Mouse (Mus musculus) spleen, embryonic (tissue): ENCODE measurements around the gene Nckap5.

Source experiments
- CTCF ChIA-PET: fragments of 350-600 bp; sonication (Branson Sonifier 250); formaldehyde crosslinking; loops from one replicate; lab custom pipeline; 2022; lab: Charles Lee

The Nckap5 gene

DNA sequence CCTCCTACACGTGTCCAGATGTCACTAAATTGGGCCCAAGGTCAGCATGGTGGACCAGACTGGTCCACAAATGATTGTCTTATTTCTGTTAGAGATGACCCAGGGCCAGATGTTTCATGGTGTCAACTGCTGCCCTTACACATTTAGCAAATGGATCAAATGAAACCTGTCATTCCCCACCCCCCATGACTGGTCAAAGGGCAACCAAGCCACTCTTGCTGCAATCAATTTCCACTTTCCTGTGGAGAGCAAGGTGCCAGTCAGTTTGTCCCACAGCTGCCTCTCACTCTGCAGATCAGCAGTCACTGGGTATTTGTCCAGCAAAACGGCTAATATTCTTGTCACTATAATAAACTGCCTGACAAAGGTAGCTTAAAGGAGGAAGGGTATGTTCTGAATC lies 463.9 kb downstream of the Nckap5 start:
- CTCF ChIA-PET = no interaction called here

DNA sequence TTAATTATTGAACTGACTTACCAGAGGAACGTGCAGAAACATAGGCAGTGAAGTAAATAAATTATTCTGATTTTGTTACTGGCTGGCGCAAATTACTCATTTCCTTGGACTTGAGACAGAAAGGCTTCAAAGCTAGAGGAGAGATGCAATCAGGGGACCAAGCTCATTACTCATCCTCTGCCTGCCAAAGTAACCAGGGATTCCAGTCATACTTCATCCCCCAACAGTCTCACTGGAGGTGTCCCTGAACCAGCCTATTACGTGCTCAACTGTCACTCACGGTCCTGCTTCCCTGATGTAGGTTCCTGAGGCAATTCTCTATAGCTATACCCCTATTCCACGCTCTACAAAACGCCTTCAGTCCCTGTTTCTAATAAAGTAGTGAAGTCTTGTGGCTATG lies 466.0 kb downstream of the Nckap5 start:
- CTCF ChIA-PET = no interaction called here

DNA sequence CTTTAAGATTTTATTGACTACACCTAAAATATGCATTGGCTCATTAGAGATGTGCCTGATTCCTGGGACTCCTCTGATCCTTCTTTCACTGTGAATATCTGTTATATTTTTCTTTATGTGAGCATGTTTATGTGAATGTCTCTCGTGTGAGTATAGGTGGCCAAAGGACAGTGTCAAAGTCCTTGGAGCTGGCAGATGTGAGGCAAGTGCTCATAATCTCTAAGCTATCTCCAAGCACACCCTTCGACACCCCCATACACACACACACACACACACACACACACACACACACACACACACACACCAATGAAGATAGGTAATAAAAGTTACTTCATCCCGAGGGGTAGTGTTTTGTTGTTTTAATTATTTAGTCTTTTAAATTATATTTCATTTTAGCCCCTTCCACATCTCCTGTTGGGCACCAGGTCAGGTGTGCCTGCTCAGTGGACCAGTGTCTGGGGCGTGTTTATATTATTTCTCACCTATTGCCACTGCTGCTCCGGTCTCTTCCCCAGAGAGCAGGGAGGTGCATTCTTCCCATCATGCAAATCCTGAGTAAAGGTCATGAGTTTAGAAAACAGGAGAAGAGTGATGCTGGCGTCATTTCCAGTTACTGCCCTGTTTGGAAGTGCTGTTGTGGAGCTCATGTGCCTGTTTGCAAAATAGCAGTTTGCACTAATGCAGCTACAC lies 469.9 kb downstream of the Nckap5 start:
- CTCF ChIA-PET = no interaction called here

GRCm38 (mm10) chr1:126360111-126360510 lies 470.5 kb downstream of the Nckap5 start:
- CTCF ChIA-PET = no interaction called here

- CTCF ChIA-PET = no interaction called here
Measured at GRCm38 (mm10) chr1:126341806-126342205, 488.8 kb downstream of the Nckap5 start.

GRCm38 (mm10) chr1:126339250-126339649 lies 491.3 kb downstream of the Nckap5 start:
- CTCF ChIA-PET = no interaction called here

GRCm38 (mm10) chr1:126334202-126334601 lies 496.4 kb downstream of the Nckap5 start:
- CTCF ChIA-PET = no interaction called here

GRCm38 (mm10) chr1:126332026-126332425 lies 498.6 kb downstream of the Nckap5 start:
- CTCF ChIA-PET = no interaction called here

GRCm38 (mm10) chr1:126320696-126321095 lies 509.9 kb downstream of the Nckap5 start:
- CTCF ChIA-PET = no interaction called here

- CTCF ChIA-PET = no interaction called here
Measured at GRCm38 (mm10) chr1:126317874-126318607, 512.6 kb downstream of the Nckap5 start.

DNA sequence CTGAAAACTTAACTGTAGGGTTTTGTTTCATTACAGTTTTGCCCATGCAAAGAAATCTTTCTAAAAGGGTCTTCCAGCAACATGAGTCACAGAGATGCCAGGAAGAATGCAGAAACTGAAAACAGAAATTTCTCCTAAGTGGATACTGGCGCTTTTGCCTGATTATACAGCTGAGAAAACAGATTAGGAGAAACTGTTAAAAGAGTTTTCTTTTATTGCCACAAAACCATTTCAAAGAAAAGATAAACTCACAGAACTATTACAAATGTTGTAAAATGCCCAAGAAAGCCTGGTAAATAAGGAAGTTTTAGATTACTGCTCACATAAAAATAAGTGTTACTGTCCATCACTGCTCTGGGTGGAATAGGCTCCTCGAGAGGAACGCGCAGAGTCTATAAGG lies 513.3 kb downstream of the Nckap5 start:
- CTCF ChIA-PET = no interaction called here

DNA sequence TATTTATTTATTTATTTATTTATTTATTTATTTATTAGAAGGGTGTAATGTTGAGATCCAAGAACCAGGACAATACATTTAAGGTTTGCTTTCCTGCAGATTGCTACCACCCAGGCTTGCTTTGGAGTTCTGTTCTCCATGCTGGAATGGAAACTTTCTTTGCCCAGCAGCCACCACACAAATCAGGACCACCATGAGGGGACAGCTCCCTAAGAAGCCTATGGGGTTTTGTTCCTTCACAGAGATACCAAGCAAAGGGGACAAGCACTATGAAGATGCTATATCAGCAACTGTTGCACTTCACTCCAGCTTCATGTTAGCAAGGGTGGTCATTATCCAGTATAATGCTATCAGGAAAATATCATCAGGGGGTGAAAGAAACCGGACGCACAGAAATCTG lies 513.7 kb downstream of the Nckap5 start:
- CTCF ChIA-PET = no interaction called here

DNA sequence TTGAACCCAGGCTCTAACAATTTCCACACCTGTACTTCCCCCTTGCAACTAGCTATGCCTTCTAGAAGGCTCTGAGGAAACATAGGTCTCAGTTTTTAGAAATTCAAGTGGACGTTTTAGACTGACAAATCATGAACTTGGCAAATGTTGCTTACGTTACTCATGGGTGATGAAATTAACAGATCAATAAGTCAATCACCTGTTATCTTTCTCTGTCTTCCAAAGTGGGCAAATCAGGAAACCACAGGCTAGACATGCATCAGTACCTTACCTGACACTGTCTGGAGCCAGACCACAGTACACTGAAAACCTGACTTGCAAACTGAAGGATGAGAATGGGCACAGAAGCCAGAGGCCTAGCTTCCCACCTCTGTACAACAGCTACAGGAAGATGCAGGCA lies 529.5 kb downstream of the Nckap5 start:
- CTCF ChIA-PET = no interaction called here

GRCm38 (mm10) chr1:126264931-126265330 lies 565.7 kb downstream of the Nckap5 start:
- CTCF ChIA-PET = no interaction called here

GRCm38 (mm10) chr1:126254364-126254763 lies 576.2 kb downstream of the Nckap5 start:
- CTCF ChIA-PET = no interaction called here

- CTCF ChIA-PET = no interaction called here
Measured at GRCm38 (mm10) chr1:126253934-126254333, 576.7 kb downstream of the Nckap5 start.

DNA sequence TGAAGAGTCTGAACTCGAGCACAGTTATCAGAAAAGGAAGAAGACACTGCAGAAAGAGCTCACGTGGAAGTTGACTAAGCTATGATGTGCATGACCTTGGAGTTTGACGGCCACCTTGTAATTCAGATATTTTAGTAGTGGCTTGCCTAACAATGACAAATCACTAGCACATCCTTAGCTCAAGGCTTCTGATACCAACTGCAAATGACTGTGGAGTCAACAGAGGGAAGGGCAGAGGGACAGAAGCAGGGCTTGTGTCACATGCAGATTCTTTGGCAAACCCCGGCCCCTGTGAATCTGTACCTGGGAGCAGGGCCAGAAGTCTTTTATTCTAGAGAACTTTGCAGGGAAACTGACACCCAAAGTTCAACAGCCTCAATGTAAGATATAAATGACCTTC lies 597.4 kb downstream of the Nckap5 start:
- CTCF ChIA-PET = no interaction called here

GRCm38 (mm10) chr1:126231199-126231598 lies 599.4 kb downstream of the Nckap5 start:
- CTCF ChIA-PET = no interaction called here

DNA sequence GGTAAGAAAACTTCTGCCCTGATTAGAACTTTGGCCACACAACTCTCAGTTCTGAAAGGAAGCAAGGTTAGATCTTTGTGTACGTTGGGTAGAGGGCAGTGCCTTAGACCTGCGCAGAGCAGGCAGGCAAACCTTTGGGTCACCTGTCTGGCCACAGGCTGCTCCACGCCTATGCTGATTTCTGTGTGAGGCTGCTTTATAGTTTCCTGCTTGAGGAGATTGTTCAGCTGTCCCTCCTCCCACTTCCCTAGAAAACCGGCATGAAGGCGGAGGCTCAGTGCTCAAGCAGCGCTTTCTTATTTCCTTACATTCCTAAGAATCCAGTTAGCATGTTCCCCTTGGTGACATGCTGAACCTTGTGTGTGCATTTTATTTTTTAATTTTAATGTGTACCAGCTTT lies 620.4 kb downstream of the Nckap5 start:
- CTCF ChIA-PET = no interaction called here

GRCm38 (mm10) chr1:126209743-126210142 lies 620.9 kb downstream of the Nckap5 start:
- CTCF ChIA-PET = no interaction called here

DNA sequence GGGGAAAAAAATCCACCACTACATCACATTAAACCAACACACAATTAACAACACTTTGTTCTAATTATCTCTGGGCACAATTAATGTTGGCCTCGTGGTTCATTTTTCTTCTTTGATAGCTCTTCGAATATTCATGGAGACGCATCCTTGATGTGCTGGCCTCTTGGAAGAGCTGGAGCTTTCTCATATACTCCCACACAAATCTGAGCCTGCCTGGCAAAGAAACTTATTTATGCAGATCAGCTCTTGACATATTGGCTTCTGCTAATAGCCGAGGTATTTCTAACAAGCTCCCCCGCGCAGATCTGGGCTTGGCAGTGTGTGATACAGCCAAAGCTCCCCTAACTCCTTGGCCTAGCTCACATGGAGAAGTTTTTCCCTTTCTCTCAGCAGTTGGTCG lies 621.5 kb downstream of the Nckap5 start:
- CTCF ChIA-PET = no interaction called here

DNA sequence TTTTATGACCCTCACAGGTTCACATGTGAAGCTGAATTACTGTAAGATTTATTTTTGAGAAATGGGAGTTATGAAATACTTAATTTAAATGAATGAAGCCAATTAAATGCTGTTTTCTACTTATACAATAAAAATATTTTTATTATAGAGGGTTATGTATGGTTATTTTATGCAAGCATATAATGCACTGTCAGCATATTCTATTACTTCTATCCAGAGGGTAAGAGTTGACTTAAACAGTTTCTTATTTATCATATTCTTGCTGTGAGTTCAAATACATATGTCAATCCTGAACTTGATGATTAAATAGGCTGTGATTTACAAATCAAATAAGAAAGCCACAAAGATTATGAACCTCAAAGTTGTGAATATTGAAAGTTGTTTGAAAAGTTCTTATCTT lies 633.7 kb downstream of the Nckap5 start:
- CTCF ChIA-PET = no interaction called here

GRCm38 (mm10) chr1:126190353-126190752 lies 640.2 kb downstream of the Nckap5 start:
- CTCF ChIA-PET = no interaction called here
